Mouse (Mus musculus): ENCODE results near the gene Vps33a. TPM values are rescaled to one million over a fixed set of nuclear protein-coding genes. Genes with fewer than 3 reads are reported as not detected.

Gene Vps33a
- polyA plus RNA-seq, 1 experiment from 2014 or later = 34.5 TPM

GRCm38 (mm10) chr5:123573362-123573761 is 524 bp upstream of the Vps33a start:
- WGBS = 65% methylated on average over 8 of the region's 8 CpGs
- peaks cover 36% of the 10 kb centered on the region for H3K36me3 ChIP-seq (replicated peaks)
- H3K27ac ChIP-seq = peak overlapping the region; percentile 90
- H3K27me3 ChIP-seq (ENCODE audit: poor library complexity, severe bottlenecking) = no peaks in the 10 kb centered on the region
- peak overlapping the region; percentile 98 for H3K4me3 ChIP-seq
- DNase-seq (ENCODE audit: extremely low spot score, low spot score) = no peak
- H3K4me1 ChIP-seq = peaks cover 13% of the 10 kb centered on the region
- no peaks in the 10 kb centered on the region for H3K9me3 ChIP-seq

DNA sequence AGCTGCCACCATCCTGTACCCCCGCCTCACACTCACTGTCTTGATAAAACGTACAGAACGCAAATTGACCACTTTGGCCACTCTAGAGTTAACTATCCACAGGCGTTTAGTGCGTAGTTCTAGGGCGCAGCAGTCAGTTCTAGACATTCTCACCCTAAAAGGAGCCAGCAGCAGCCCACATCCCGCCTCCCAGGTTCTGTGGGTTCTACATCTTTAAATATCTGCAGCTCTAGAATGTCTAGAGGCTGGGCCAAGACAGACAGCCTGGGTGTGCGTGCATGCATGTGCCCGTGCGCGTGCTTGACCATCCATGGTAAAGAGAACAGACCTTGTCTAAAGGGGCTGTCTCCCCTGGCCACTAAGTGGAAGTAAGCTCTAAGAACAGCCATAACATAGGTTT is 11.7 kb downstream of the Vps33a start:
- peaks cover 94% of the 10 kb centered on the region for H3K36me3 ChIP-seq (replicated peaks)
- H3K4me1 ChIP-seq = no peaks in the 10 kb centered on the region
- no peaks in the 10 kb centered on the region for H3K9me3 ChIP-seq
- 94% methylated on average over 11 of the region's 11 CpGs for WGBS
- no peak for DNase-seq (ENCODE audit: extremely low spot score, low spot score)
- H3K27ac ChIP-seq = no peak overlapping the region
- H3K4me3 ChIP-seq = no peak overlapping the region
- H3K27me3 ChIP-seq (ENCODE audit: poor library complexity, severe bottlenecking) = no peaks in the 10 kb centered on the region

- no peak for DNase-seq (ENCODE audit: extremely low spot score, low spot score)
- WGBS = 93% methylated on average over 8 of the region's 8 CpGs
- no peak overlapping the region for H3K4me3 ChIP-seq
- H3K4me1 ChIP-seq = no peaks in the 10 kb centered on the region
- no peak overlapping the region for H3K27ac ChIP-seq
- no peaks in the 10 kb centered on the region for H3K9me3 ChIP-seq
- no peaks in the 10 kb centered on the region for H3K27me3 ChIP-seq (ENCODE audit: poor library complexity, severe bottlenecking)
- peaks cover 89% of the 10 kb centered on the region for H3K36me3 ChIP-seq (replicated peaks)
Measured at GRCm38 (mm10) chr5:123559588-123559987, 13.2 kb downstream of the Vps33a start.

GRCm38 (mm10) chr5:123556451-123556850 is 16.4 kb downstream of the Vps33a start:
- peaks cover 63% of the 10 kb centered on the region for H3K36me3 ChIP-seq (replicated peaks)
- WGBS = 70% methylated on average over 2 of the region's 2 CpGs

GRCm38 (mm10) chr5:123555693-123556092 is 17.1 kb downstream of the Vps33a start:
- Histone ChIP-seq H3K36me3 (replicated peaks) (peaks cover 56% of the 10 kb centered on the region), H3K27ac (no peak overlapping the region), H3K4me3 (no peak overlapping the region), H3K27me3 (ENCODE audit: poor library complexity, severe bottlenecking) (no peaks in the 10 kb centered on the region), H3K9me3 (no peaks in the 10 kb centered on the region), H3K4me1 (no peaks in the 10 kb centered on the region)
- DNase-seq (ENCODE audit: extremely low spot score, low spot score) = no peak
- WGBS = 90% methylated on average over 7 of the region's 7 CpGs

More at GRCm38 (mm10) chr5:123556451-123556850, 16.4 kb downstream of the Vps33a start:
- H3K9me3 ChIP-seq = no peaks in the 10 kb centered on the region
- no peak overlapping the region for H3K4me3 ChIP-seq
- H3K4me1 ChIP-seq = no peaks in the 10 kb centered on the region
- no peak overlapping the region for H3K27ac ChIP-seq
- DNase-seq (ENCODE audit: extremely low spot score, low spot score) = no peak
- no peaks in the 10 kb centered on the region for H3K27me3 ChIP-seq (ENCODE audit: poor library complexity, severe bottlenecking)

- Histone ChIP-seq H3K36me3 (replicated peaks) (peaks cover 86% of the 10 kb centered on the region), H3K27ac (no peak overlapping the region), H3K9me3 (no peaks in the 10 kb centered on the region), H3K4me3 (no peak overlapping the region), H3K27me3 (ENCODE audit: poor library complexity, severe bottlenecking) (no peaks in the 10 kb centered on the region), H3K4me1 (no peaks in the 10 kb centered on the region)
- 95% methylated on average over 10 of the region's 10 CpGs for WGBS
- DNase-seq (ENCODE audit: extremely low spot score, low spot score) = no peak
Measured at GRCm38 (mm10) chr5:123533801-123534200, 39.0 kb downstream of the Vps33a start.

GRCm38 (mm10) chr5:123530056-123530455 is 42.8 kb downstream of the Vps33a start:
- WGBS = 88% methylated on average over 8 of the region's 8 CpGs
- no peak for DNase-seq (ENCODE audit: extremely low spot score, low spot score)
- no peak overlapping the region for H3K27ac ChIP-seq
- H3K36me3 ChIP-seq (replicated peaks) = peaks cover 74% of the 10 kb centered on the region
- H3K4me1 ChIP-seq = no peaks in the 10 kb centered on the region
- H3K4me3 ChIP-seq = no peak overlapping the region
- no peaks in the 10 kb centered on the region for H3K9me3 ChIP-seq
- H3K27me3 ChIP-seq (ENCODE audit: poor library complexity, severe bottlenecking) = 0 out of 2 replicates have a peak, but pooled peaks cover 4% of the 10 kb centered on the region

DNA sequence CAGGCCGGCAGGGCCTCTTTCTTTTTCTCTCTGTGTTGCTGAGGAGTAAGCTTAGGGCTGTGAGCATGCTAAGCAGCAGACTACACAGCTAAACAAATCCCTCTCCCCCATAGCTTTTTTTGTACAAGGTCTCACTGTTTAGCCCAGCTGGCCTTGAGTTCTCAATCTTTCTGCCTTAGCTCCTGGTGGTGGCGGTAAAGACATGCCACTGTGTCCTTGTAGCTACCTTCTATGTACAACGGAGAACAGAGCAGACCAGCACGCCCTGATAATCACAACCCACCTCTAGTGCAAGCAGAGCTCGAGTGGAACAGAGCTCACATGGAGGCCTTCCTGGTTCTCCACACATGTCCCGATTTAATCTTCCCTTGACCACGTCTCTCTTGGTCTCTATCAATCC is 44.2 kb downstream of the Vps33a start:
- no peak for DNase-seq (ENCODE audit: extremely low spot score, low spot score)
- no peak overlapping the region for H3K27ac ChIP-seq
- 88% methylated on average over 7 of the region's 7 CpGs for WGBS
- H3K4me3 ChIP-seq = no peak overlapping the region
- H3K4me1 ChIP-seq = peaks cover 7% of the 10 kb centered on the region
- peaks cover 61% of the 10 kb centered on the region for H3K36me3 ChIP-seq (replicated peaks)
- no peaks in the 10 kb centered on the region for H3K9me3 ChIP-seq
- H3K27me3 ChIP-seq (ENCODE audit: poor library complexity, severe bottlenecking) = 0 out of 2 replicates have a peak, but pooled peaks cover 4% of the 10 kb centered on the region

GRCm38 (mm10) chr5:123525916-123526495 is 46.8 kb downstream of the Vps33a start:
- 90% methylated on average over 9 of the region's 9 CpGs for WGBS

DNA sequence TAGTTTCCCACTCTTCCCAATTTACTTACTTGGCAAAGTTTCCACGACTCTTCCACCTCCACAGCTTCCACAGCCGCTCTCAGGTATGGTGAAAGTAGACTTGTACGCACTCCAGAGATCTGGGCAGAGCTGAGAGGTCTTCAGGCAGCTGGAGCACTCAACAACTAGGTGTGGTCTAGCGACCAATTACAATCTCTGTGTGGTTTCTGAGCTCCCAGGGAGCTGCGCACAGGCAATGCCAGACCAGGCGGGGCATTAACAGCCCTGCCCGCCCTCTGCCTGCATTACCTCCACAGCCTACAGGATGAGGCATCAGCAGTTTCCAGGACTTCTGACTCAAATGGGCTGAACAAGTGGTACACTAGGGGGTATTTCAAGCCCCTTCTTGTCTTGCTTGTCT is 47.6 kb downstream of the Vps33a start, which contains the start of gene Gm49027:
Gene Gm49027, minus strand, starts transcription at position 208 of the 400 bp plus-strand sequence.
- 89% methylated on average over 7 of the region's 7 CpGs for WGBS
- Histone ChIP-seq H3K27ac (peak within 1 kb of the TSS; percentile 92), H3K27me3 (ENCODE audit: poor library complexity, severe bottlenecking) (0 out of 2 replicates have a peak, but pooled peaks cover 4% of the 10 kb centered on the region)

More at GRCm38 (mm10) chr5:123525916-123526495, 46.8 kb downstream of the Vps33a start:
- no peak for DNase-seq (ENCODE audit: extremely low spot score, low spot score)
- Histone ChIP-seq H3K4me3 (no peak overlapping the region), H3K4me1 (peaks cover 32% of the 10 kb centered on the region), H3K27me3 (ENCODE audit: poor library complexity, severe bottlenecking) (0 out of 2 replicates have a peak, but pooled peaks cover 4% of the 10 kb centered on the region), H3K27ac (no peak overlapping the region), H3K36me3 (replicated peaks) (peaks cover 35% of the 10 kb centered on the region), H3K9me3 (no peaks in the 10 kb centered on the region)

GRCm38 (mm10) chr5:123524393-123524750 is 48.5 kb downstream of the Vps33a start:
- WGBS = 2% methylated on average over 18 of the region's 27 CpGs
- Histone ChIP-seq H3K4me3 (peak overlapping the region; percentile 96), H3K4me1 (peaks cover 34% of the 10 kb centered on the region), H3K9me3 (no peaks in the 10 kb centered on the region), H3K36me3 (replicated peaks) (peaks cover 23% of the 10 kb centered on the region), H3K27ac (peak overlapping the region; percentile 92), H3K27me3 (ENCODE audit: poor library complexity, severe bottlenecking) (0 out of 2 replicates have a peak, but pooled peaks cover 4% of the 10 kb centered on the region)
- DNase-seq (ENCODE audit: extremely low spot score, low spot score) = no peak

More for the DNA sequence above, 47.6 kb downstream of the Vps33a start, which contains the start of gene Gm49027:
- H3K36me3 ChIP-seq (replicated peaks) = peaks cover 28% of the 10 kb centered on the region
- H3K4me3 ChIP-seq = peak within 1 kb of the TSS; percentile 96
- no peak for DNase-seq (ENCODE audit: extremely low spot score, low spot score)
- H3K9me3 ChIP-seq = no peaks in the 10 kb centered on the region
- peaks cover 34% of the 10 kb centered on the region for H3K4me1 ChIP-seq

GRCm38 (mm10) chr5:123523692-123524392 is 49.0 kb downstream of the Vps33a start, which contains the start of gene Diablo:
Diablo (minus strand) TSS chr5:123524176.
- peak within 1 kb of the TSS; percentile 96 for H3K4me3 ChIP-seq
- H3K36me3 ChIP-seq (replicated peaks) = peaks cover 22% of the 10 kb centered on the region
- H3K27me3 ChIP-seq (ENCODE audit: poor library complexity, severe bottlenecking) = 0 out of 2 replicates have a peak, but pooled peaks cover 4% of the 10 kb centered on the region
- H3K27ac ChIP-seq = peak within 1 kb of the TSS; percentile 92
- H3K4me1 ChIP-seq = peaks cover 34% of the 10 kb centered on the region
- DNase-seq (ENCODE audit: extremely low spot score, low spot score) = peak; percentile 99
- H3K9me3 ChIP-seq = no peaks in the 10 kb centered on the region
- WGBS = under 1% methylated on average over 82 of the region's 82 CpGs

- no peak for DNase-seq (ENCODE audit: extremely low spot score, low spot score)
- Histone ChIP-seq H3K4me3 (0 out of 2 replicates have a peak overlapping the region, but pooled peaks have one; percentile 10), H3K4me1 (peaks cover 34% of the 10 kb centered on the region), H3K9me3 (no peaks in the 10 kb centered on the region), H3K36me3 (replicated peaks) (peaks cover 25% of the 10 kb centered on the region), H3K27me3 (ENCODE audit: poor library complexity, severe bottlenecking) (0 out of 2 replicates have a peak, but pooled peaks cover 4% of the 10 kb centered on the region), H3K27ac (no peak overlapping the region)
- 80% methylated on average over 1 of the region's 1 CpGs for WGBS
Measured at GRCm38 (mm10) chr5:123522166-123522565, 50.7 kb downstream of the Vps33a start.

Data from forebrain, embryonic 10.5 days (tissue).